ENCODE assay signal across 13 mouse cellular contexts in genomic region chr1:84640463-84640862, GRCm38 (mm10). TPM values are rescaled to one million over a fixed set of nuclear protein-coding genes. Genes with fewer than 3 reads are reported as not detected.
"Had no signal": no experiment of that assay in that cellular context is flagged by ENCODE, and none has a peak within 500 bp of the region (broad histone marks: within the 10 kb centered on the region; RNA-seq: fewer than 3 reads in every experiment).

No protein-coding gene starts in this region.

- DNase-seq: gastrocnemius, adult 2 months; gastrocnemius, postnatal 10 days; gastrocnemius, postnatal 36 days; heart, adult 11 months; heart, adult 2 months; heart, postnatal 4 days; kidney, adult 18-20 months; kidney, adult 8-10 months; kidney, postnatal 10 days; kidney, postnatal 25 days; kidney, postnatal 4 days; liver; liver, embryonic 13.5 days had no signal

RNA-seq across cellular contexts. Expression of gene Dner, which starts 55.6 kb away (rescaled TPM):
- total RNA-seq: gastrocnemius, adult 2 months; gastrocnemius, postnatal 36 days had no signal
